In genomic region chr2:51354800-51355199, GRCm38 (mm10) we compare ENCODE assay signal across 22 mouse cellular contexts.
"Had no signal": no experiment of that assay in that cellular context is flagged by ENCODE, and none has a peak within 500 bp of the region (broad histone marks: within the 10 kb centered on the region; RNA-seq: fewer than 3 reads in every experiment).

No protein-coding gene starts in this region.

- H3K9me3 ChIP-seq: limb, embryonic 13.5 days; midbrain, embryonic 12.5 days; midbrain, embryonic 15.5 days; neural tube, embryonic 12.5 days; neural tube, embryonic 15.5 days; stomach, embryonic 15.5 days had no signal

- DNase-seq: kidney, adult 18-20 months; kidney, adult 9 months; kidney, postnatal 14 days; kidney, postnatal 4 days; left cerebral cortex, postnatal 4 days; liver, postnatal 0 days; lung, postnatal 14 days; lung, postnatal 4 days; retina, postnatal 1 day; right cerebral cortex, postnatal 25 days; spleen, adult 18-20 months; thymus, adult 2 months; thymus, postnatal 14 days; thymus, postnatal 4 days had no signal

- H3K27me3 ChIP-seq: limb, embryonic 13.5 days; midbrain, embryonic 12.5 days; midbrain, embryonic 15.5 days; neural tube, embryonic 12.5 days; neural tube, embryonic 15.5 days; stomach, embryonic 15.5 days had no signal

- ATAC-seq: liver, postnatal 0 days; midbrain, embryonic 15.5 days had no signal

- H3K4me3 ChIP-seq: limb, embryonic 13.5 days; midbrain, embryonic 12.5 days; midbrain, embryonic 15.5 days; neural tube, embryonic 12.5 days; neural tube, embryonic 15.5 days; stomach, embryonic 15.5 days had no signal

- H3K36me3 ChIP-seq: limb, embryonic 13.5 days; midbrain, embryonic 12.5 days; midbrain, embryonic 15.5 days; neural tube, embryonic 12.5 days; neural tube, embryonic 15.5 days; stomach, embryonic 15.5 days had no signal

- H3K9ac ChIP-seq: limb, embryonic 13.5 days; liver, embryonic 14.5 days; liver, postnatal 0 days; midbrain, embryonic 12.5 days; midbrain, embryonic 15.5 days; neural tube, embryonic 12.5 days; neural tube, embryonic 15.5 days; stomach, embryonic 15.5 days had no signal

- H3K4me1 ChIP-seq: midbrain, embryonic 12.5 days; midbrain, embryonic 15.5 days; neural tube, embryonic 12.5 days; neural tube, embryonic 15.5 days; stomach, embryonic 15.5 days had no signal

- H3K4me2 ChIP-seq: limb, embryonic 13.5 days; liver, embryonic 11.5 days; midbrain, embryonic 12.5 days; midbrain, embryonic 15.5 days; neural tube, embryonic 12.5 days; neural tube, embryonic 15.5 days; stomach, embryonic 15.5 days had no signal

- H3K27ac ChIP-seq: limb, embryonic 13.5 days; liver, embryonic 14.5 days; midbrain, embryonic 12.5 days; midbrain, embryonic 15.5 days; neural tube, embryonic 12.5 days; neural tube, embryonic 15.5 days; stomach, embryonic 15.5 days had no signal
